Mouse (Mus musculus): ENCODE data around the gene 4933417A18Rik. TPM values are rescaled to one million over a fixed set of nuclear protein-coding genes. Genes with fewer than 3 reads are reported as not detected.

The 4933417A18Rik gene
- not detected in 2 replicates for polyA plus RNA-seq (2015; fragmentation: Nextera tagmentation; extraction: Ambion mirVana)

DNA sequence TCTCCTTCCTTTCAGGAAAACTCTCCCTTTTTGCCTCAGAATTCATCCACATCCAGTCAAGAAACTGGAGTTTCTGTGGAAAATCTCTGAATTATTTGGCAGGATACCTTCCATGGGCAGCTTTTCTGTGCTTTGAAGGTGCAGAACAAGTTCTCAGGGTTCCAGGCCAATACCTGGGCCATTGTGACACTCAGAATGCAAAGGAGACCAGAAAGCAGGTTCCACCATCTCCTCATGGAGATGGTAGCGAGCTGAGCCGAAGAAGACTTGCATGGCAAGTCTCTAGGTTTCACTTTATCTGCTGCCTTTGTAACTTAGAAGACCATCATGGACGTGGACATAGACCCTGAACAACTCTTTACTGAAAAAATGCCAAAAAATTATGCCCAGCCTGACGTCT lies at the start of gene 4933417A18Rik, which contains the start of gene Fam217a:
Gene 4933417A18Rik, plus strand, starts transcription at position 200 of the 400 bp plus-strand sequence.
Gene Fam217a, minus strand, starts transcription at position 101 of the 400 bp plus-strand sequence.

DNA sequence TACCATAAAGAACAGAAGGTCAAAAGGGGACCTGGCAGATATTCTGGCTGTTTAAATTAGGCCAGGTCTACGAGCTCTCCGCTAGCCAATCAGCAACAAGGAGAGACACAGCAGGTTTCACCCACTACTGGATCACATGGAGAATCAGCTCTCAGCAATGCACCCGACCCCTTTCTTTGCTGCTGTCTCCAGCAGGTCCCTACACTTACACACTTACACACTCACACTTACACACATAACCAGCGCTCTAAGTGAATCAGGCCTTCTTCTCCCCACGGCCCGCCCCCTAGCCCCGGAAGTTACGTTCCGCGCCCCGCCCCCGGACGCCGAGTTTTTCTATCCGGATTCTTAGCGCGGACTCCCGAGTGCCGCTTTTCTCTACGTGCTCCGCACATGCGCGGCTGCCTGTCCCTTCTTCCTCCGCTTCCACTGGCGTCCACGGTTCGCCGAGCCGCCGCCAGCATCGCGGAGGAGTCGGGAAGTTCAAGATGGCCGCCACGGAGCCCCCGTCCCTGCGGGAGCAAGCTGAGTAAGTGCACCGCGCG lies 49.0 kb upstream of the 4933417A18Rik start, which contains the start of gene Prpf4b:
Gene Prpf4b, plus strand, starts transcription at position 137 of the 545 bp plus-strand sequence.

DNA sequence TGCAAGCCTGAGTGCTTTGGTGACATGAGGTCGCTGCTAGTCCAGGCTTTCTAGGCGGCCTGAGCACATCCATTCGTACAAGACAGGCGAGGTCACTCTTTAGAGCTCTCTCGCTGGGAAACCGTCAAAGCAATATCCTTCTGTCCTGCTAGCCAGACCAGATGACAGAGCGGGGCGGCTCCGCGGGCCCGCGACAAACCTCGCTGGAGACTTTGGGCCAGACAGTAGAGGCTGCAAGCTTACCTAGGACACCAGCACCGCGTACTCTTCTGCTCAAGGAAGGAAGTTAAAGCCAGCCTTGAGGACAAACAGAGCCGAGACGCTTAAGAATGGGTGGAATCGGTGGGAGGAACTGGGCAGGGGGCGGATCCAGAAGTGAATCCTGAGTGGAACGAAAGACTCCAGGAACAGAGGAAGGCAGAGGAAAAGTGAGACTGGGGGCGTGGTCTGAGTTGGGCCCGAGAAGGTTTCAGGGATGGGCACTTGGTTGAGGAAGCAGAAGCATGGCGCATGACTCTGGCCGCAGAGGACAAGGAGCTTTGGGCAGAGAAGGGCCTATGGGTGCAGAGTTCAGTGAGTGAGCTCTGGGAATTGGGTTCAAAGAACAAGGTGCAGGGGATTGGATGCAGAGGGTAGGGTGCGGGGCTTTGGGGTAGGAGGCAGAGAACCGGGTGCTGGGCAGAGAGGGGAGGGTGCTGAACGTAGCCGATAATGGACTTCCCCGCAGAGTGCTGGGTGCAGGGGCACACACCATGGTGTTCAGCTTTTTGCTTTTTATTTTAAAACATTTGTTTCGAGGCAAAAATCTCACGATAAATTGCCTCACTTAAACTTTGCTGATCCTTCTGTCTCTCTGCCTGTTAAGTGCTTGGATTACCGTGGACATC lies 39.5 kb downstream of the 4933417A18Rik start, which contains the start of gene Eci3:
Gene Eci3, minus strand, starts transcription at position 300 of the 887 bp plus-strand sequence.

Other genes starting within 250 kb of the 4933417A18Rik start
- not detected in 2 replicates for gene Fam50b, start 189.6 kb upstream of the 4933417A18Rik start, polyA plus RNA-seq (2015; fragmentation: Nextera tagmentation; extraction: Ambion mirVana)
- gene Prpf4b, start 49.1 kb upstream of the 4933417A18Rik start, polyA plus RNA-seq (2015; fragmentation: Nextera tagmentation; extraction: Ambion mirVana) = 54.5 and 59.2 TPM in 2 replicates
- 1.2 and 1.4 TPM in 2 replicates for gene Fam217a, start 99 bp upstream of the 4933417A18Rik start, polyA plus RNA-seq (2015; fragmentation: Nextera tagmentation; extraction: Ambion mirVana)
- 0.85 and 0.98 TPM in 2 replicates for gene Eci3, start 39.4 kb downstream of the 4933417A18Rik start, polyA plus RNA-seq (2015; fragmentation: Nextera tagmentation; extraction: Ambion mirVana)
- gene Eci2, start 102.7 kb downstream of the 4933417A18Rik start, polyA plus RNA-seq (2015; fragmentation: Nextera tagmentation; extraction: Ambion mirVana) = 131 and 134 TPM in 2 replicates

All from neural tube, postnatal 0 days (tissue).